Mouse (Mus musculus) layer of hippocampus, postnatal 14 days (tissue): ENCODE measurements at regions not wholly inside any gene's neighbourhood (a gene's known extent, or its start where the extent isn't known, plus 50 kb on each side); places are given as distances from the start of the nearest gene placed in this dataset.

ENCODE experiments used
- DNase-seq, 2 experiments: peaks; one replicate each; pipeline ENCODE4 v3.0.0; 2021 to 2022; ENCODE audit warnings: low spot score in 2 of 2, mixed read lengths in 1 of 2

DNA sequence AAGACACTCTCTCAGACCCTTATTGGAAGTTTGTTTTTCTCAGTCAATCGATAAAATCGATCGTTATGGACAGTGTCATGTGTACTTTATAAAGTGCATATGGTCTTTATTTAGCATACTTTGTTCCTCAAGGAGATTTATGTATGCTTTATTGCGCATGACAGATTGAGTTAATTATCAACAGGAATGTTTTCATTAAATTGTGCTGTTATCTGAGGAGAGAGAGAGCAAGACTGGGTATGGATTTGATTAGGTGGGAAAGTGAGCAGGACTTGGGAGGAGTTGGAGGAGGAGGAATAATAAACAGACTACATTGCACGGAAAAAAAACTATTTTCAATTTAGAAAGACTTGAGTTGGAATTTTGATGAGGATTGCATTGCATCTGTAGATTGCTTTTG, 183.8 kb upstream of the Sstr1 start:
- DNase-seq, result no peak

DNA sequence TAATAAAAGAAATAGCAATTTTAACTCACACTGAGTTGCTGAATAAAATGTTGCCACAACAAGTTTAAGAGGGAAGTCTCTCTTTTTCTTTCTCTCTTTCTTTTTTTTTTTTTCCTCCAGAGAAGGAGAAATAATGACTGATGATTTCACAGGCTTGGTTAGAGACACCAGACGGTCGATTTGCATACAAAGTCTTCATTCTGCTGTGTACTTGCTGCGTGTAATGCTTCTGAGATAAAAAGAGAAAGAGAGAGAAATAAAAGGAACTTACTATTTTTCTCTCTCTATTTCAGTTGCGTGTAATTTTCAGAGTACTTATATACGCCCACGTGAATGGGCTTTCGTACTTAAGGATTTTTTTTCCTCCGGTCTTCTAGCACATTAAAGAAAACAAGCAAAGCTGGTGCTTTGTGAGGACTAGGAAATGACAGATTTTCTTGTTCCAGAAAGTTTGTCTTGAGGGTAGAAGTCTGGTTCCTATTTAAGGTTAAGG, 155.2 kb upstream of the Sstr1 start:
- peak in 1 of 2 experiments; percentile 24 for DNase-seq

DNA sequence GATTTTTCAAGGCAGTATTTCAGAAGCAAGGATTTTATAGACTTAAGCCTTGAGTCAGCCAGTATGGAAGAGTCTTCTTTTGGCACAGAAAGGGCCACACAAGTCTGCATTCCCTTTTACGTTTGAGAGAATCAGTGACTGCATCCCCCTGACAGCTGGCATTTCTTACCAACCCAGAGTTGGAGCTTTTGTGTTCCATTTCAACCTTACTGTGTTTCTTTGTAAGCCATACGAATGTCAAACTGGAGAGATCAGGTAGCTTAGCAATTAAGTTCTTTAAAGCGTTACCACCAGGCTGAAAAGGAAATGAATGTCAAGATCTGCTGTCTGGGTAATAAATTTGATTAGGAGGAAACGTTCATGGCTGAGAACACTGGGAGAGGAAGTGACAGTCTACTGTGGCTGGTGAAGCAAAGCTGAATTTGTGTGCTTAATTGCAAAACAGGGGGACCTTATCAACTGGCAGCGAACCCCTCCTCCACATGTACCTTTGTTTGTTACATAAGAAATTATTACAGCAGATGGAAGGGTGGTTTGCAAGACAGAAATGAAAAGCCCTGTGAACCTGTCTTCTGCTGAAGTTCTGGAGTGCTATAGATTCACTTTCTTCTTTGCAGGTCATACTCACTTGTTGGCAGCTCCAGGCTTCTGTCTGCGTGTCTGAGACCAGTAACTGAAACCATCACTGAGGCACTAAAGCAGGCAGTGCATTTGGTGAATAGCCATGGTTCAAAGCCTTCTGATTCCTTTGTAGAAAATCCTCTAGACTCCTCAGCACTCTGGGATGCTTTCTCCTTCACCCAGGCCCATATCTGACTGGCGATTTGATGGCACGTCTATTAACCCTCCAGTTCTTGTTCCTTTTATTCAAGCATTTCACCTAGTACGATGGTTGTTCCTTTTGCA, 144.0 kb upstream of the Sstr1 start:
- DNase-seq, result no peak

DNA sequence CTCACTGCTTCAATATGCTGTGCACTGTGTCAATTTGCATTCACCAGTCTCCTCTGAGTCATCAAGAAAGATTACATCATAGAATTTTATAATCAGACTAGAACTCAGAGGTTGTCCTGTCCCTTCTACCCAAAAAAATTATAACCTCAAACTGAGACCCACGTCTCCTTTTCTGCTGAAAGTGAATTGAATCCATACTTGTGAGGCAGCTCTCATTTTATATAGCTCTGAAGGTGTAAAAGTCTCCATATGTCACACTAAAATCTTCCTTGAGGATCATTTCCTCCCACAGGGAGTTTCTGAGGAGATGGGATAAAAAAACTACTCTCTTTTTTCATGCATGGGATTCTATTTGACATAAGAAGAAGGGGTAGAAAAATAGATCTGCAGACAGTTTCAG, 124.3 kb upstream of the Sstr1 start:
- no peak for DNase-seq

DNA sequence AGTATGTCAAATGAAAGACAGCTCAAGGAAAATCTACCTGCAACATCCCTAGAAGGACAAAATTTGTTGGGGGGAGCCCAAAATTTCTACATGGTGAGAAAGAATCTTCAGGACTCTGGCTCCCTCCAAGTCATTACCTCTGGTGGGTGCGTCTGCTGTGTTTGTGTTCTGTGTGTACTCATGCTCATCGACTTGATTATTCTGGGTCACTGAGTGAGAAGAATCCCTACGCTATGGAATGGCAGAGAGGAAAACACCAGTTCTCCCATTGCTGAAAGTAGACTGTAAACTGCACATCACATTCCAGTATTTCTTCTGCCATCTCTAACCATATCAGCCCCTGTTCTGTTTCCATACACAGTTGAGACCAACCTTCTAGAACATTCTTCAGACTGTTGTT, 98.9 kb upstream of the Sstr1 start:
- no peak for DNase-seq

DNA sequence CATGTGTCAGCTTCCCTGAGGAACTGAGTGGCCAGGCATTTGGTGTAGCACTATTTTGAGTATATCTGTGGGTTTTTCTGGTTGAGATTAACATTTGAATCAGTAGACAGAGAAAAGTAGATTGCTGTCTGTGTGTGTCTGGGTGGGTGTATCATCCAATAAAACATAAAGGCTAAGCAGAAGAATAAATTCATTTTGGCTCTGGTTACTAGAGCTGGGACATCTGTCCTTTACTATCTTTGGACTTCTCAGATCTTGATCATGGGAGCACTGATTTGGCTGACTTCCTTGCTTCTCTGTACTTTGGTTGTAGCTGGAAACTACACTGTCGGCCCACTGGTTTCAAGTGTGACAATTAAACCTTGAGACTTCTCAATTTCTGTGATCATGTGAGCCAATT, 72.5 kb upstream of the Sstr1 start:
- no peak for DNase-seq

DNA sequence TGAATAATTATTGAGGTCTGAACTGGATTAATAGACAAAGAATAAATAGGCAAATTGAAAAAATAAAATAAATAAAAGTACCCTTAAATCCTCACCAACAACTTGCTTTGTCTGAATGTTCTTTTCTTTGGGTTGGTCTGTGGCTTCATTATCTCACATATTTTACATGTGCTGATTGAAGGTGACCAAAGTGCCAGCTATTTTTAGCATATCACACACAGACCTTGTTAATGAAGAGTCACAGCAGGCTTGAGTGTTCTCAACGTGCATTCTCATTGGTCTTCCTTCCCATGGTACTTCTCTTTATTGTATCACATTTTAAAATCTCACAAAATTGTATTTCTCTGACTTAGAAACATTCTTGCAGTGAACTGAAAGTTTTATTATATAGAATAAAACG, 59.7 kb upstream of the Sstr1 start:
- DNase-seq, result no peak
